Mouse (Mus musculus): ENCODE results near the gene Papolg. TPM values are rescaled to one million over a fixed set of nuclear protein-coding genes. Genes with fewer than 3 reads are reported as not detected.
"Not testable (repeated sequence)": the region's sequence is repeated elsewhere in the genome, so short reads cannot be mapped to it uniquely, and the experiment has no call there.

Papolg gene
- polyA plus RNA-seq (2017; shearing (Covaris generic)): 10 to 100 TPM; 40.4 to 52.4 TPM

- ATAC-seq: peak; percentile 96
Observed at GRCm38 (mm10) chr11:23895060-23895426, at the start of gene Papolg. Gene Papolg, minus strand, starts transcription at chr11:23895253.

DNA sequence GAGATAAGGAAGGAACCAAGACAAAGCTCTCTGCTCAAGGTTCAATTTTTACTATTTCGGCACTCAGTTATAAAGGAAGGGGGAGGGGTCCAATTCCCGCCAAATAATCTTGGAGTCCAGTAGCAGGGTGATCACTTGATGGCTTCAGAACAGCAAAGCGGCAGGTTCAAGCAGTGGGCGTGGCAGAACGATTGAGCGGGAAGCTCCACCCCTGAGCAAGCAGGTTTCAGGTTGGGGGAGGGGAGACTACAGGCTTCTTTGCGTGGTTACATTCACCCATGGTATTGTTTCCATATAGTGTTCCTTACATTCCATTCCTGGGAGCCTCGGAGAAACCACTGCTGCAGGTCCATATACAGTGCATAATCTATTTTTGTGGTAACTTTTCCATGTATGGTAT is 33.1 kb upstream of the Papolg start:
- peak; percentile 45 for ATAC-seq

DNA sequence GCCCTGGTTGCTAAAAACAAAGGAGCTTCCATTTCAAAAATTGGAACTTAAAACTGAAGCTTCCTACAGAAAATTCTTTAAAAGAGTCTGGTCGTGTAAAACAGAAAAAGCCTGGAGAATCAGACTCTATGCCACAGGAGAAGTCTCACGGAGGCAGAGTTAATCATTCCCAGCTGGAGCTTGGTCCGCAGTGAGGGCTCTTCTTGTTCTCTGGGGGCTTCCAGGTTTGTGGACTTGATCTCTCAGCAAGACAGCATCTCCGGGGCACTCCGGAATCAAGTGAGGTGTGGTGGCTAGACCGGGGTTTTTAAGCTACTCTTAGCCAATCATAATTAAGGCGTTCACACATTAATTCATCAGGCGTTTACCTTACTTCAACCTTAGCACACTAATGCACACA is 32.6 kb upstream of the Papolg start:
- ATAC-seq: peak; percentile 49

DNA sequence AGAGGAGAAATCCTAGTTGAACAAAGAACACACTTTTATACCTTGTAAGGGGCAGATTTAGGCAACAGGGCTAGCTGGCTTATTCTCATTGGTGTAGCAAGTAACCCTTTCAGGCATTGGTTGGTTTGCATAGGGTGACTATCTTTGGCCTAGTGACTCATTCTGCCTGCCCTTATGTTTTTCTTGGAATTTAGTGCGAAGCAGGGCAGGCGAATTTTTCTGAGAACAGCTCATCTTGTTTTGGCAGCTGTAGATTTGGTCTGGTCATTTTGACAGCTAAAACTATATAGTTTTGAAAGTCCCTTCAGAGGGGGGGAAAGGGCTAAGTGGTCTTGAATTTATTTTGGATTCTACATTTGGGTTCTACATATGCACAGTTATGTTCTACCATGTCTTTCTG is 18.8 kb upstream of the Papolg start:
- not testable (repeated sequence) for ATAC-seq

DNA sequence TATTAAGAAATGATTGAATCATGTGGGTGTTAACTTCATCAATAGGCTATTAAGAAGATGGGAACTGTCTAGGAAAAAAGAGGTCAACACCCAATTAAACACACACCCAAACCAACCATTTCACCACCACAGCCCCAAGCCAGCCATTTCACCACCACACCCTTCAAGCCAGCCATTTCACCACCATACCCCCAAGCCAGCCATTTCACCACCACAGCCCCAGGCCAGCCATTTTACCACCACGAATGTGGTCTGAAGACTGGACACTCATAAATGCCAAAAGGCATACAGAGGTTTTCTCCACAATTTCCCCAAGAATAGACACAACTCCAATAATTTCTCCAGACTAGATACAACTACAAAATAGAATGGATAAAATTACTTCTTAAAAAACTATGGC is 8.9 kb upstream of the Papolg start:
- no peak for ATAC-seq

DNA sequence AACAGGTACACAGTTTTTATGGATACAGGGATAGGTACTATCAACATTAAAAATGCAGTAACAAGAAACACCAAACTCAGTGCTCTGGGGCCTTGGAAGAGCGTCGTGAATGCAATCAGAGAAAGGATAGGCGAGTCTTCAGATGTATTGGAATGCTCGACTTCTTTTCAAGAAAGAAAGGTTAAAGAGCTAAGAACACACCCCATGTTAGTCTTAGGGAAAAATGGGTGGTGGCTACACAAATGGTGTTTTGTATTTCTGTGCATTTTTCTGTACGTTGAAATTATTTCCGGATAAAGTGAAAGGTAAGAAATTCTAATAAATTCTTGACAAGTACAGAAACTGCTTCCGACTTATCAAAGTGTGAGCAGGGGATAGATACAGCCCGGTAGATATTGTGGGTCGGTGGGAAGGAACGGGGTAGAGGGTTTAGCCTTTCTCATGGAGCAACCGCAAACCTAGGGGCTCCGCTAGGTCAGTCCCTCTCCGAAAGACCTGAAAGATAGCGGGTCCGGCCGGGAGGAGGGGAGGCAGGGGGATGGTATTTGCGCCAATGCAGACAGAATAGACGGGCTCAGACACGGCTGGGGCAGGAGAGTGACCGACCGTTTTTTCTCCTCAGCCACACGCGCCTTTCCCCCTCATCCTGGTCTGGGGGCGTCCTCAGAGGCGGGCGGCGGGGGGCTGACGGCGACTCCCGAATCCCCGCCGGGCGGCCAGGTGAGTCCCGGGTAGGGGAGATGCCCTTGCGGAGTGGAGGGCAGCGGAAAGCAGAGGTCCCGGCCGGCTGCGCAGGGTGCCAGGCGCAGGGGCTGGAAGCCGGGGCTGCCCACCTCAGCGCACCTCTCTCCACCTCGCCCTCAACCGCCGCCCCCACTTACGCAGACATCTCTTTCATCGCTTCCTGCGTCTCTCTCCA is 653 bp downstream of the Papolg start:
- ATAC-seq: peak; percentile 83

GRCm38 (mm10) chr11:23893556-23893955 is 1.5 kb downstream of the Papolg start:
- no peak for ATAC-seq

DNA sequence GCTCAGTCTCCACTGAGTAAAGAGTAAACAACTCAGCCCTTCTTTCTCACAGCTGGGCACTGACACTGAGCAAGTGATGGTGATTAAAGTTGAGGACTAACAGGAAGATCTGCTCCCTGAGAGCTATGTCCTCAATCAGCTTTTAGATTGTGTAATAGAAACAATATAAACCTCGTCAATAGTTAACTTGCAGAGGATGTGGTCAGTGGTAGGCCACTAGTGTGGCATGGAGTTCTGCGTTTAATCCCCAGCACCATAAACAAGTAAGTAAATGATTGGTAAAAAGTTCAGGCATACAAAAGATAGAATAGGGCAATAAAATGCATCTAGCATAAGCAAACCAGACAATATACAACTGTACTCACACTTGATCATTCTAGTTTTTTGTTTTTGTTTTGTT is 30.7 kb downstream of the Papolg start:
- no peak for ATAC-seq

DNA sequence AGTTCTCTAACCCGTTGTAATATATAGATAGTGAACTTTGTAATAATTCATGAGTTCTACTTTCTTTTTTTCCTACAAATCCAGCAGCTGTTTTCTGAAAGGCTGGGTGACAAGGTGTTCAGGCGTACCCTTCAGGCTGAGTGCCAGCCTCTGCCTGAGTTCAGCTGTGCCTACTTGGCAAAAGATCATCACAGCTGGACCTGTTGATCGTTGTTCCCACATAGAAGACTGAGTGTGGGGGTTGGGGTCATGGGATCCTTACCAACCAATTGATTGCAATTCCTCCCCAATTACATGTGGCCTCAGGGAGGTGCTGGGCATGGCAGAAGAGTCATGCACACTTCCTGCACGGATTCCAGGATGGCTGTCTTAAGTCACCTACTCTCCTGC is 38.3 kb downstream of the Papolg start:
- ATAC-seq: no peak

GRCm38 (mm10) chr11:23856054-23856722 is 38.9 kb downstream of the Papolg start:
- peak; percentile 79 for ATAC-seq

DNA sequence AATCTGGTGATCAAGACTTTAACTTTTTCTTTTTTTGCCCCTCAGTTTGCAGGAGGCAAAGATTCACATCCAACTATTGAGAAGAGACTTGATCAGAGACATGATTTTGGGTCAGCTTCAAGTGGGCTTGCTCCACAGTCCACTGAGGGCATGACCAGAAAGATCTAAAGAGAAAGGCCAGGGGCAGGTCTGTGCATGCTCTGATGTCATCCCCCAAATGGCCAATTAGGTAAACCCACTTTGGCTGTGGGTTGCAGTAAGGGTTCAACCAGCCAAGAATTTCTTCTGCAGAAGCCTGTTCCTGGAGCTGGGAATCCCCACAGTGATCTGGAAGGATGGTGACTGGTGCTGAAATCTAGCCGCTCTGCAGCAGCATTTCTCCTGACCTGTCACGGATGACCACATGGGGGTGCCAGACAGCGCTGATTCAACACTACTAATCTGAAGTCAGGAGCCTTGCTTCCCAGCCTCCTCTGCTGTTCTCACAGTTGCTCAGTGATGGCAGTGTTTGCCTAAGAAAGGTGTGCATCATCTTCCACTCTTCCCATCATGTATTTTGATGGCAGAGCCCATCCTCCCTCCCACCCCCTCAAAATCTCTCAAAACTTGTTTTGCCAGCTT is 39.8 kb downstream of the Papolg start:
- ATAC-seq: peak; percentile 57

- no peak for ATAC-seq
Observed at GRCm38 (mm10) chr11:23853306-23853705, 41.7 kb downstream of the Papolg start.

GRCm38 (mm10) chr11:23846016-23846815 is 48.8 kb downstream of the Papolg start:
- peak; percentile 89 for ATAC-seq

DNA sequence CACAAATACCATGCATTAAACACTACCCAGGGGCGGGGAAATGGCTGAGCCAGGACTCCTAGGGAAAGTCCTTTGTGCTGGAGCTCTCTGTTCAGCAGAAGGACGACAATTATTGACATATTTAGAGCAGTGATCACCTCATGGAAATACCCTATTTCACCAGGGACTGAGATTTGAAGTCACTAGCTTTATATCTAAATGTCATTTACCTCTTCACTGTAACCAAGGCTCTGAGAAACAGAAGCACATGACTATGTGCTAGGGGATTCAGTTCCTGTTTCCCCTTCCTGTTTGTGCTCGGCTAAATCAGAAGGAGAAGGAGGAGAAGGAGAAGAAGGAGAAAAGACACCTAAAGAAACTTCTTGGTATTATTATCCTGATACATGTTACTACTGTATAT is 71.8 kb downstream of the Papolg start:
- peak; percentile 75 for ATAC-seq

GRCm38 (mm10) chr11:23821652-23822051 is 73.4 kb downstream of the Papolg start:
- ATAC-seq: no peak

- ATAC-seq: no peak
Observed at GRCm38 (mm10) chr11:23820977-23821376, 74.1 kb downstream of the Papolg start.

DNA sequence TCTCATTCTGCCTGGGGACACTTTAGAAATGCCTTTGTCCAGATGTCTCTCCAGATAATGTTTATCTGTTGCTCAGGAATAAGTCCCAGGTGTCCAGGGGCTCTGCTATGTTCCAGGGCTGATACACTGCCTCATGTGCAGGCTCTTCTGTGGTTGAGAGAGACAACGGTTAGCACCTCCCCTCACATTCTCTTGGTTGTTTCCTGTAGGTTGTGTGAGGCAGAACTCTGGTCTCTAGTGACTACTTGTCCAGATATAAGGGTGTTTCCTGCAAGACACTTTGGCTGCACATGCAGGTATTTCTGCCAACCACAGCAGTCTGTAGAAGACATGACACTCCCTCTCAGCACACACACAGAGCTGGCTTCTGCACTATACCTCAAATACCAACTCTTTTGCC is 76.3 kb downstream of the Papolg start:
- peak; percentile 69 for ATAC-seq

Other genes starting within 250 kb of the Papolg start
- gene Pus10, start 229.6 kb downstream of the Papolg start, polyA plus RNA-seq (2017; shearing (Covaris generic)): 10 to 100 TPM; 20.7 to 22.2 TPM
- gene Pex13, start 229.3 kb downstream of the Papolg start, polyA plus RNA-seq (2017; shearing (Covaris generic)): 10 to 100 TPM in 1 of 2 experiments, 1 to 10 TPM in 1; 9.1 to 11.3 TPM
- gene Rel, start 124.3 kb downstream of the Papolg start, polyA plus RNA-seq (2017; shearing (Covaris generic)): 10 to 100 TPM; 24.2 to 25.8 TPM
- gene A830031A19Rik, start 179.8 kb upstream of the Papolg start, polyA plus RNA-seq (2017; shearing (Covaris generic)): not detected
- gene Bcl11a, start 182.8 kb upstream of the Papolg start, polyA plus RNA-seq (2017; shearing (Covaris generic)): under 1 TPM; 0.23 to 0.79 TPM

All from CD4-positive, CD25-positive, alpha-beta regulatory T cell, adult 4 months (primary cell).